34 mouse cellular contexts compared by ENCODE assay signal in the genomic region with DNA sequence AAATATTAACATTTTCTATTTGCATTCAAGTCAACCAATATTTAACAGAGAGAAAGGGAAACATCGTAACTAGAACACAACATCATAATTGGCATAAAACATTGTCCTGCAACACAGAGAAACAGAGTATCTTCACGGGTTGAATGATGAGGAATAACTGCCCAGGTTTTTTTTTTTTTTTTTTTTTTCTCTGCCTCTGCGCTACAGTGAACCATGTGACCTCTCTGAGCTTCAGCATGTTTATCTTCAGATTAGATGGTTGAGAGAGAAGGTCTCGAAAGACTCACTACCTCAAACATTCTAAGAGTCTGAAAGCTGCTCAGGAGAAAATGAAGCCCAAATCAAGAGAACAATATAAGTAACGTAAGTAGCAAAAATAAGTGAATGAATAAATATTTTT.
"Had no signal": no experiment of that assay in that cellular context is flagged by ENCODE, and none has a peak within 500 bp of the region (broad histone marks: within the 10 kb centered on the region; RNA-seq: fewer than 3 reads in every experiment).

No protein-coding gene starts in this region.

- DNase-seq: heart, postnatal 10 days; heart, postnatal 14 days; heart, postnatal 36 days; heart, postnatal 4 days; kidney, adult 11 months; kidney, adult 18-20 months; kidney, adult 2 months; kidney, adult 8-10 months; kidney, adult 9 months; kidney, postnatal 10 days; kidney, postnatal 14 days; kidney, postnatal 25 days; kidney, postnatal 36 days; kidney, postnatal 4 days; layer of hippocampus, adult 9-11 months; layer of hippocampus, postnatal 36 days had no signal

- H3K27me3 ChIP-seq: heart, embryonic 12.5 days; heart, embryonic 13.5 days; heart, embryonic 15.5 days; hindbrain, embryonic 12.5 days; hindbrain, embryonic 13.5 days; hindbrain, embryonic 15.5 days; kidney, embryonic 15.5 days had no signal

- ATAC-seq: hindbrain, embryonic 16.5 days; hindbrain, postnatal 0 days; inflammation-experienced regulatory T-cells, adult 6 months; intestine, postnatal 0 days had no signal

- H3K9ac ChIP-seq: heart, embryonic 12.5 days; heart, embryonic 13.5 days; heart, embryonic 15.5 days; hindbrain, embryonic 12.5 days; hindbrain, embryonic 13.5 days; hindbrain, embryonic 14.5 days; hindbrain, embryonic 15.5 days; kidney, embryonic 15.5 days had no signal

- H3K4me1 ChIP-seq: hindbrain, embryonic 10.5 days; hindbrain, embryonic 12.5 days; hindbrain, embryonic 13.5 days; hindbrain, embryonic 15.5 days; kidney, embryonic 15.5 days had no signal

- H3K4me2 ChIP-seq: heart, embryonic 11.5 days; heart, embryonic 12.5 days; heart, embryonic 13.5 days; heart, embryonic 15.5 days; hindbrain, embryonic 12.5 days; hindbrain, embryonic 13.5 days; hindbrain, embryonic 14.5 days; hindbrain, embryonic 15.5 days; kidney, embryonic 15.5 days had no signal

- H3K27ac ChIP-seq: heart, embryonic 10.5 days; heart, embryonic 13.5 days; heart, embryonic 15.5 days; hindbrain, embryonic 10.5 days; hindbrain, embryonic 12.5 days; hindbrain, embryonic 13.5 days; hindbrain, embryonic 14.5 days; hindbrain, embryonic 15.5 days; hindbrain, postnatal 0 days; kidney, embryonic 15.5 days; kidney, postnatal 0 days; layer of hippocampus, adult 2 months; left cerebral cortex, adult 2 months had no signal

- H3K36me3 ChIP-seq: heart, embryonic 10.5 days; heart, embryonic 12.5 days; heart, embryonic 13.5 days; heart, embryonic 15.5 days; hindbrain, embryonic 10.5 days; hindbrain, embryonic 12.5 days; hindbrain, embryonic 13.5 days; hindbrain, embryonic 15.5 days; kidney, embryonic 15.5 days had no signal

- H3K9me3 ChIP-seq: heart, embryonic 10.5 days; hindbrain, embryonic 15.5 days; kidney, embryonic 15.5 days had no signal

- H3K4me3 ChIP-seq: heart, embryonic 10.5 days; heart, embryonic 12.5 days; heart, embryonic 13.5 days; heart, embryonic 15.5 days; hindbrain, embryonic 10.5 days; hindbrain, embryonic 12.5 days; hindbrain, embryonic 13.5 days; hindbrain, embryonic 15.5 days; kidney, embryonic 15.5 days; layer of hippocampus, adult 2 months; left cerebral cortex, adult 2 months had no signal
